Mouse (Mus musculus) colon, adult 2 months (tissue): ENCODE measurements around the gene Glra4. TPM values are rescaled to one million over a fixed set of nuclear protein-coding genes. Genes with fewer than 3 reads are reported as not detected.

Source experiments
- polyA plus RNA-seq: library from polyadenylated mRNA; depleted of rRNA; stranded (reverse); fragments of >200 nt; gene quantifications from 2 replicates; pipeline ENCODE4 v1.2.3, GENCODE M21; 2012; rRNA removed

Gene Glra4
- polyA plus RNA-seq: not detected in 2 replicates

DNA sequence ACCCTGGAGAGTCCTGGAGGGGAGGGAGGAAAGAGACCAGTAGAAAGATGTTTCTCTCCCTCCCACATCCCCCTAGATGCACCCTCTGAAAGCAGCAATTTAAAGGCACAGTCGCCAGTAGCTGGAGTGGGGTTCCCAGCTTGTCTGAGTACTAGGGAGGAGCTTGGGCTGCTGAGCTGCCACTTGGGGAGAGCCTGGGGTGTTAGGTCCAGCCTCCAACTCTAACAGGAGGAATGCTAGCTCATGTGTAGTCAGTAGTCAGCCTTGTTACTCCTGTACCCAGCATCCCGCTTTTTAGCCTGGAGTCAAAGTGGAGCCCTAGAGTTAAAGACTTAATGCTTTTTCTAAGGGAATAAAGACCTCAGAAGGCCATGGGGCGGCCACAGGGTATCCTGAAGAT lies at the start of gene Glra4:
Gene Glra4, minus strand, starts transcription at position 101 of the 400 bp plus-strand sequence.

DNA sequence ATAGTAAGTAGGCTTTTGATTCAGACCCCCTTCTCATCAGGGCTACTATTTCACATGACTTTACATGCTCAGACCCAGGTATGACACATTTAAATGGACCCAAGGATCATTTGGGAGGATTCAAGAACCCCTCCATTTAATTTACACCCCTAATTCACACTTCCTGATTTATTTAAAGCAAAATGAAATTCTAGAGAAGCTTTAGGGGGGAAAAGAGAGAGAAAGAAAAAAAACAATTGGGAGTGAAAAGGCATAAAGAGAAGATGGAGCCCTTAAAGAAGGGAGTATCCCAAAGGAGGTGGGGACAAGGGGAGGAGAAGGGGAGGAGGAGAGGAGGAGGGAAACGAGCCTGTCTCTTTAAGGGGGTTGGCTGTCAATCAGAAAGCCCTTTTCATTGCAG lies 42.4 kb upstream of the Glra4 start, which contains the start of gene Plp1:
Gene Plp1, plus strand, starts transcription at position 301 of the 400 bp plus-strand sequence.

DNA sequence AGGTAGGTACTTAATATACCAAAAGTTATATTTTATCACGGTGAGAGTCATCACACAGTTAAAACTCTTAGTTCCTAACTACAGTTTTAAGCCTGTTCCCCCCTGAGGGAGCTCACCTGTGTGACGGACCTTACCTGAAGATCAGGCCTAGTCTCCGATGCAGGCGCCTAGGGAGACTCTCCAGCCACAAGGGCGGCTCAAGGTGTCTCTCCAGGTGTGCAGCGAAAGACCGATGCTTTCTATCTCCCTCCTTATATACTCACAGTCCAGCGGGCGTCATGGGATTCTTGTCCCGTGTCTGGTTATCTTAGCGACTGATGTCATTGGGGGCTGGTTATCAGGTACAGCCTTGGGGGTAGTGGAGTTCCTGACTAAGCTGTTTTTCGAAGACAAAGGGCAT lies 36.5 kb downstream of the Glra4 start, which contains the start of gene Morf4l2:
Gene Morf4l2, minus strand, starts transcription at position 232 of the 400 bp plus-strand sequence.

Other genes starting within 250 kb of the Glra4 start
- not detected in 2 replicates for gene Kir3dl2, start 236.1 kb downstream of the Glra4 start, polyA plus RNA-seq
- gene Tceal3, start 189.3 kb downstream of the Glra4 start, polyA plus RNA-seq: 2.7 TPM in 2 replicates
- gene Tceal1, start 72.2 kb downstream of the Glra4 start, polyA plus RNA-seq: 0.29 and 0.61 TPM in 2 replicates
- 19.8 and 29.0 TPM in 2 replicates for gene Morf4l2, start 36.5 kb downstream of the Glra4 start, polyA plus RNA-seq
- 3.8 and 5.6 TPM in 2 replicates for gene Plp1, start 42.5 kb upstream of the Glra4 start, polyA plus RNA-seq
- 0.06 and 0.07 TPM in 2 replicates for gene Rab9b, start 88.6 kb upstream of the Glra4 start, polyA plus RNA-seq
- not detected in 2 replicates for gene H2bfm, start 147.2 kb upstream of the Glra4 start, polyA plus RNA-seq
- gene Tmsb15b2, start 195.4 kb upstream of the Glra4 start, polyA plus RNA-seq: not detected in 2 replicates
- not detected in 2 replicates for gene Tmsb15l, start 196.7 kb upstream of the Glra4 start, polyA plus RNA-seq
- 0.49 TPM in 1 of 2 replicates, not detected in the other for gene Tmsb15b1, start 196.7 kb upstream of the Glra4 start, polyA plus RNA-seq
- gene Zcchc18, start 213.0 kb upstream of the Glra4 start, polyA plus RNA-seq: 1.1 and 1.5 TPM in 2 replicates